Mouse (Mus musculus): ENCODE results near the gene Nin.

DNA sequence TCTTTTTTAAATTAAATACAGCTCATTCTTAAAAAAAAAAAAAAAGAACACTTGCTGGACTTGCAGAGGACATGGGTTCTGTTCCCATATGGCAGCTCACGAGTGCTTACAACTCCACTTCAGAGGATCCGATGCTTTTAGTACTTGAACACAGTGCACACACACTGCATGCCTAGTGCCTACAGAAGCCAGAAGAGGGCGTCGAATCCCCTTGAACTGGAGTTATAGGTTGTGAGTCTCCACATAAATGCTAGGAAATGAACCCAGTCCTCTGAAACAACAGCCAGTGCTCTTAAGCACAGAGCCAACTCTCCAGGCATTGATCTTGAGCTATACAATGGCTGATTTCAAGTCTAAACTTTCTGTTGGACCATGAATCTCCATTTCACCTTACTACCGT lies 130.6 kb downstream of the Nin start:
- TF ChIP-seq CTCF (IDR thresholded peaks at IDR 0.05) (peak; percentile 42), POLR2A (IDR thresholded peaks at IDR 0.05; ENCODE audit: insufficient read depth, low read depth, low read length) (no peak)

All from heart, adult 2 months (tissue).